Mouse (Mus musculus) T-helper 1 cell (primary cell): ENCODE measurements around the gene Ank3.

Experiments used
- in situ Hi-C: fragments of 300-600 bp; cut with MboI, MseI; formaldehyde crosslinking; loops from one replicate; pipeline ENCODE4 v1.15.1; 2025; ENCODE audit warnings: high pct_unique_total_duplicates

Gene Ank3

GRCm38 (mm10) chr10:69706851-69707788, 308.5 kb downstream of the Ank3 start:
- in situ Hi-C loops, result no loop called here

- in situ Hi-C loops, result no loop called here
Observed at GRCm38 (mm10) chr10:69707844-69708550, 309.4 kb downstream of the Ank3 start.

GRCm38 (mm10) chr10:69709631-69710030, 311.1 kb downstream of the Ank3 start:
- in situ Hi-C loops, result no loop called here

GRCm38 (mm10) chr10:69710802-69711201, 312.2 kb downstream of the Ank3 start:
- in situ Hi-C loops, result no loop called here

- in situ Hi-C loops, result no loop called here
Observed at GRCm38 (mm10) chr10:69716907-69717306, 318.3 kb downstream of the Ank3 start.

GRCm38 (mm10) chr10:69719421-69719820, 320.8 kb downstream of the Ank3 start:
- in situ Hi-C loops, result no loop called here

GRCm38 (mm10) chr10:69719901-69720415, 321.4 kb downstream of the Ank3 start:
- in situ Hi-C loops, result no loop called here

GRCm38 (mm10) chr10:69720452-69720851, 321.9 kb downstream of the Ank3 start:
- in situ Hi-C loops, result no loop called here

GRCm38 (mm10) chr10:69720899-69721490, 322.4 kb downstream of the Ank3 start:
- in situ Hi-C loops, result no loop called here

- in situ Hi-C loops, result no loop called here
Observed at GRCm38 (mm10) chr10:69724159-69724558, 325.6 kb downstream of the Ank3 start.

GRCm38 (mm10) chr10:69725078-69725477, 326.5 kb downstream of the Ank3 start:
- in situ Hi-C loops, result no loop called here

- in situ Hi-C loops, result no loop called here
Observed at GRCm38 (mm10) chr10:69726265-69726664, 327.7 kb downstream of the Ank3 start.

- in situ Hi-C loops, result no loop called here
Observed at GRCm38 (mm10) chr10:69726806-69727205, 328.2 kb downstream of the Ank3 start.

GRCm38 (mm10) chr10:69728876-69729275, 330.3 kb downstream of the Ank3 start:
- in situ Hi-C loops, result no loop called here

- in situ Hi-C loops, result no loop called here
Observed at GRCm38 (mm10) chr10:69730351-69730871, 331.8 kb downstream of the Ank3 start.

GRCm38 (mm10) chr10:69731341-69731740, 332.8 kb downstream of the Ank3 start:
- in situ Hi-C loops, result no loop called here

GRCm38 (mm10) chr10:69731863-69732262, 333.3 kb downstream of the Ank3 start:
- in situ Hi-C loops, result no loop called here

- in situ Hi-C loops, result no loop called here
Observed at GRCm38 (mm10) chr10:69736241-69736640, 337.7 kb downstream of the Ank3 start.

GRCm38 (mm10) chr10:69738741-69739271, 340.2 kb downstream of the Ank3 start:
- in situ Hi-C loops, result no loop called here

GRCm38 (mm10) chr10:69742528-69742927, 344.0 kb downstream of the Ank3 start:
- in situ Hi-C loops, result no loop called here

- in situ Hi-C loops, result no loop called here
Observed at GRCm38 (mm10) chr10:69744181-69744580, 345.6 kb downstream of the Ank3 start.

- in situ Hi-C loops, result no loop called here
Observed at GRCm38 (mm10) chr10:69744871-69745270, 346.3 kb downstream of the Ank3 start.
